Mouse (Mus musculus) thymus, adult 2 months (tissue): ENCODE results near the gene Tmem18. TPM values are rescaled to one million over a fixed set of nuclear protein-coding genes. Genes with fewer than 3 reads are reported as not detected.

Experiments
- DNase-seq: peaks from one replicate; pipeline ENCODE4 v3.0.0; 2021
- H3K27ac ChIP-seq: fragments of 200-500 bp; 2 replicates; pipeline ENCODE4 v1.5.1; 2012; ENCODE audit warnings: low read length, control low read depth; ENCODE audit not compliant: control insufficient read depth, insufficient read depth
- H3K27me3 ChIP-seq: fragments of 200-500 bp; 2 replicates; pipeline ENCODE4 v1.6.1; 2012; ENCODE audit warnings: mild to moderate bottlenecking, low read length, moderate library complexity, mixed read lengths; ENCODE audit not compliant: control insufficient read depth, insufficient read depth
- H3K36me3 ChIP-seq: fragments of 200-500 bp; 2 replicates; pipeline ENCODE4 v1.6.1; 2012; ENCODE audit warnings: mild to moderate bottlenecking, low read length, moderate library complexity; ENCODE audit not compliant: control insufficient read depth, insufficient read depth
- H3K4me1 ChIP-seq: fragments of 200-500 bp; replicated peaks from 2 replicates; pipeline ENCODE4 v1.6.1; 2012; ENCODE audit warnings: low read length; ENCODE audit not compliant: control insufficient read depth, insufficient read depth
- H3K4me3 ChIP-seq: fragments of 200-500 bp; 2 replicates; pipeline ENCODE4 v1.5.1; 2012; ENCODE audit warnings: mild to moderate bottlenecking, low read length, control low read depth, moderate library complexity; ENCODE audit not compliant: control insufficient read depth, insufficient read depth
- CTCF ChIP-seq: fragments of 200-500 bp; IDR thresholded peaks from 2 replicates; pipeline ENCODE4 v1.5.1; 2012; ENCODE audit warnings: mild to moderate bottlenecking, control low read depth, low read length, moderate library complexity, borderline replicate concordance; ENCODE audit not compliant: control insufficient read depth, poor library complexity, insufficient read depth; ENCODE audit errors: extremely low read depth
- POLR2A ChIP-seq: fragments of 200-500 bp; IDR thresholded peaks from 2 replicates; pipeline ENCODE4 v1.6.1; 2012; ENCODE audit warnings: mild to moderate bottlenecking, low read length, control low read depth, moderate library complexity; ENCODE audit not compliant: control insufficient read depth, poor library complexity, insufficient read depth; ENCODE audit errors: extremely low read depth
- WGBS: fragments of 180-500 bp; shearing (Covaris S2); methylation state at CpG from one replicate; pipeline ENCODE4 v1.1.7; 2018; 5-methylcytosine and 5-hydroxymethylcytosine counted together
- polyA plus RNA-seq: library from polyadenylated mRNA; depleted of rRNA; stranded (reverse); fragments of >200 nt; gene quantifications from 2 replicates; pipeline ENCODE4 v1.2.3, GENCODE M21; 2012

Tmem18 gene
- polyA plus RNA-seq, 1 experiment = 19.8 TPM

DNA sequence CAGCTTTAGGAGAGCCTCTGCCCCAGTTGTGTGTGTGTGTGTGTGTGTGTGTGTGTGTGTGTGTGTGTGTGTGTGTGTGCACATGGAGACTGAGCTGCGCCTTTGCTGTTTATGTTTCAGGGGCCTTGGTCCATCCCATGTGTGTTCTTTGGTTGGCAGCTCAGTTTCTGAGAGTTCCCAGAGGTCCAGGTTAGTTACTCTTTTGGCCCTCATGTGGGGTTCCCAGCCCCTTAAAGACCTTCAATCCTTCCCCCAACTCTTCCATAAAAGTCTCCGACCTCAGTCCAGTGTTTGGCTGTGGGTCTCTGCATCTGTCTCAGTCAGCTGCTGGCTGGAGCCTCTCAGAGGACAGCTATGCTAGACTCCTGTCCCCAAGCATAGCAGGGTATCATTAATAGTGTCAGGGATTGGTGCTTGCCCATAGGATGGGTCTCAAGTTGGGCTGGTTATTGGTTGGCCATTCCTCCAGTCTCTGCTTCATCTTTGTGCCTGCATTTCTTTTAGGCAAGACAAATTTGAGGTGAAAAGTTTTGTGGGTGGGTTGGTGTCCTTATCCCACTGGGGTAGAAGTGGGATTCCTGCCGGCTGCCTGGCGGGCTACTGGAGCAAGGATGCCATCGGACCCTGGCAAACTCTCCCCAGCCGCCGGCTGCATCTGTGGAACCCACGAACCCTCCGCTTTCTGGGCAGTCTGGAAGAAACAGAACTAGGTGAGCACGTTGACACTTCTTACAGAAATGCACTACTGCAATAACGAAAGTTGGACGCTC, 455 bp upstream of the Tmem18 start:
- H3K4me3 ChIP-seq = peak overlapping the region; percentile 89
- TF ChIP-seq POLR2A = no peak
- TF ChIP-seq CTCF = no peak
- H3K27ac ChIP-seq = peak overlapping the region; percentile 28; the same call in 1 of the 2 replicates
- no peaks in the 10 kb centered on the region for H3K27me3 ChIP-seq
- DNase-seq = peak; percentile 39
- peaks cover 14% of the 10 kb centered on the region for H3K4me1 ChIP-seq
- 15% methylated on average over 12 of the region's 12 CpGs for WGBS
- peaks cover 8% of the 10 kb centered on the region for H3K36me3 ChIP-seq

DNA sequence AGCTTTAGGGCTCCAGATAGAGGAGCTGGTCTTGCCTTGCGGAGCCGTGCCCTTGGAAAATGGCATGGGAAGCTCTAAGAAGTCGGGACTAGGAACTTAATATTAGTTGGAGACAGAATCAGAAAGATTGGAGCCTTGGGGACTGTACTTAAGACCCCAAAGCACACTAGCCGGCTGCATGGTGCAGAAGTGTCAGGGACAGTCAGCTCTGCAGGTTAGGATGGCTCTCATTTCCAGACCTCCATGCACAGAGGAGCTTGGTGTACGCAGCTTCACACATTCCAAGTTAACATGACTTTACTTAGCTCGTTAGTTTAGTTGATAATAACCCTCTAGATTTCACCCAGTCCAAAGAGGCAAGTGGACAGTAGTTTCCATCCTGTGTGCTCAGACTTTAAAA, 637 bp downstream of the Tmem18 start:
- TF ChIP-seq CTCF (no peak), POLR2A (no peak)
- Histone ChIP-seq H3K36me3 (peaks cover 12% of the 10 kb centered on the region), H3K27me3 (no peaks in the 10 kb centered on the region), H3K27ac (no peak overlapping the region), H3K4me1 (peaks cover 14% of the 10 kb centered on the region), H3K4me3 (peak overlapping the region; percentile 89)
- DNase-seq = no peak
- WGBS = 18% methylated on average over 6 of the region's 6 CpGs

- 94% methylated on average over 5 of the region's 5 CpGs for WGBS
- no peak for DNase-seq
- Histone ChIP-seq H3K36me3 (peaks cover 16% of the 10 kb centered on the region), H3K4me3 (no peak overlapping the region), H3K27me3 (no peaks in the 10 kb centered on the region), H3K27ac (no peak overlapping the region), H3K4me1 (no peaks in the 10 kb centered on the region)
- TF ChIP-seq POLR2A = no peak
- TF ChIP-seq CTCF = no peak
These were observed 7.6 kb downstream of the Tmem18 start for GRCm38 (mm10) chr12:30591832-30592231.

DNA sequence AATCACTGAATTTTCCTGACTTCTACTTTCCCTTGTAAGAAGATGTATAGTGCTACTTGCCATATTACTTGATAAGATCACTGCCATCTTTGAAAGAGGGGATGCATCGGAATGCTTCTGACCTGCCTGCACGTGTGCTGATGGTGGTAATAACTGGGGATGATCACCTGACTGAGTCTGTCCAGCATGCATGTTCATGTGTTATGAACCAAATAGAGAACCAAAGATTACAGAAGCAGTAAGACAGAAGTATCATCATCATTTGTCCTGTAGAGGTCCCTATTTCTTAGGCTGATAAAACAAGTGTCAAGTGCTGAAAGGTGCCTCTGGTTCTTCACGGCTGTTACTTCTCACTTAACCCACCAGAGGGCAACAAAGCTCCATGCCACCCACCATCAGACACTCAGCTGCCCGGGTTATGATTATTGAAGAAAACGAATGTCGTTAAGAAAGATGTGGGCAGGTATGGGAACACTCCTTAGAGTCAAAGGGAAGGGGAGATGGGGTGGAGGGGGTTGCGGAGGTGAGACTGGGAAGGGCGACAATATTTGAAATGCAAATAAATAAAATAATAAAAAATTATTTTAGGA, 12.7 kb downstream of the Tmem18 start:
- no peak overlapping the region for H3K27ac ChIP-seq
- H3K4me1 ChIP-seq = no peaks in the 10 kb centered on the region
- DNase-seq = peak; percentile 34
- H3K4me3 ChIP-seq = no peak overlapping the region
- no peaks in the 10 kb centered on the region for H3K27me3 ChIP-seq
- H3K36me3 ChIP-seq = no peaks in the 10 kb centered on the region
- 40% methylated on average over 8 of the region's 8 CpGs for WGBS
- TF ChIP-seq CTCF = no peak
- no peak for TF ChIP-seq POLR2A

- WGBS = 50% methylated on average over 3 of the region's 3 CpGs
- Histone ChIP-seq H3K36me3 (no peaks in the 10 kb centered on the region), H3K4me1 (no peaks in the 10 kb centered on the region; the same call in 1 of the 2 replicates), H3K27me3 (no peaks in the 10 kb centered on the region), H3K4me3 (no peak overlapping the region), H3K27ac (no peak overlapping the region)
- TF ChIP-seq POLR2A = no peak
- no peak for TF ChIP-seq CTCF
- DNase-seq = no peak
These were observed 14.7 kb downstream of the Tmem18 start for GRCm38 (mm10) chr12:30598955-30599354.

- Histone ChIP-seq H3K4me1 (no peaks in the 10 kb centered on the region; the same call in 1 of the 2 replicates), H3K36me3 (no peaks in the 10 kb centered on the region), H3K4me3 (no peak overlapping the region), H3K27me3 (no peaks in the 10 kb centered on the region), H3K27ac (no peak overlapping the region)
- TF ChIP-seq POLR2A (no peak), CTCF (no peak)
- DNase-seq = no peak
- WGBS = 50% methylated on average over 2 of the region's 2 CpGs
These were observed 15.2 kb downstream of the Tmem18 start for GRCm38 (mm10) chr12:30599474-30599873.
